Mouse (Mus musculus): ENCODE data around the gene Dao.

DNA sequence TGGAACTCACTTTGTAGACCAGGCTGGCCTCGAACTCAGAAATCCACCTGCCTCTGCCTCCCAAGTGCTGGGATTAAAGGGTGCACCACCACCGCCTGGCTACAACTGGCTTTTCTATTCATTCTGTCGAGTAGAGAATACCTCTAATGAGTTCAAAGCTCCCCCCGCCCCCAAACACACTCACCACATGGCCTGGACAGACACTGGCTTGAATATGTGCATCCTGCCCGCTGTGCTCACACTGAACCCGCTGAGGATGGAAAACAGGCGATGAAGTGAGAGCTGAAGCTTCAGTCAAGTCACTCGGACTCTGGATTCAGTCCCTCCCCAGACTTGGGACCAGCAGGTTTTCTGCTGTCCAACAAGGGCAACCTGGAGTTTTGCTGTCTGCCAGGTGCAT, 43.1 kb upstream of the Dao start:
- TF ChIP-seq CTCF (IDR thresholded peaks at IDR 0.05; ENCODE audit: low read depth) (no peak), EP300 (IDR thresholded peaks at IDR 0.05; ENCODE audit: low read depth) (no peak)

Measured in heart, postnatal 0 days (tissue).